Mouse (Mus musculus) embryonic fibroblast, embryonic 13.5 days (primary cell): ENCODE results near the gene Pcgf5. TPM values are rescaled to one million over a fixed set of nuclear protein-coding genes. Genes with fewer than 3 reads are reported as not detected.

Source experiments
- H3K27ac ChIP-seq: 2 replicates; pipeline ENCODE4 v1.5.1; 2012; ENCODE audit warnings: low read length, control low read depth, inconsistent platforms; ENCODE audit not compliant: insufficient read depth
- H3K4me1 ChIP-seq: 2 replicates; pipeline ENCODE4 v1.6.1; 2011; ENCODE audit warnings: low read length; ENCODE audit not compliant: control insufficient read depth, insufficient read depth
- H3K4me3 ChIP-seq: 2 replicates; pipeline ENCODE4 v1.5.1; 2011; ENCODE audit warnings: mild to moderate bottlenecking, control low read depth, low read length; ENCODE audit not compliant: insufficient read depth
- CTCF ChIP-seq: IDR thresholded peaks from 2 replicates; pipeline ENCODE4 v1.5.1; 2011; ENCODE audit warnings: mild to moderate bottlenecking, control low read depth, low read length, moderate library complexity, borderline replicate concordance; ENCODE audit not compliant: insufficient read depth
- POLR2A ChIP-seq: IDR thresholded peaks from 2 replicates; pipeline ENCODE4 v1.6.1; 2011; ENCODE audit warnings: low read depth, mild to moderate bottlenecking, control low read depth, low read length, moderate library complexity
- polyA plus RNA-seq: library from polyadenylated mRNA; stranded (reverse); fragments of >200 nt; gene quantifications from 2 replicates; pipeline ENCODE4 v1.2.4, GENCODE M21; 2011; ENCODE audit warnings: low read depth; ENCODE audit not compliant: missing spikeins, insufficient read length

The Pcgf5 gene
- polyA plus RNA-seq, 1 experiment: 12.4 TPM

GRCm38 (mm10) chr19:36471325-36471724 lies 123.2 kb downstream of the Pcgf5 start:
- Histone ChIP-seq H3K27ac (no peak overlapping the region), H3K4me1 (no peaks in the 10 kb centered on the region), H3K4me3 (no peak overlapping the region)
- TF ChIP-seq CTCF: no peak
- TF ChIP-seq POLR2A: no peak

GRCm38 (mm10) chr19:36476596-36476995 lies 128.5 kb downstream of the Pcgf5 start:
- TF ChIP-seq CTCF (no peak), POLR2A (no peak)
- peak overlapping the region; percentile 46 for H3K27ac ChIP-seq
- 0 out of 2 replicates have a peak, but pooled peaks cover 7% of the 10 kb centered on the region for H3K4me1 ChIP-seq
- H3K4me3 ChIP-seq: no peak overlapping the region

GRCm38 (mm10) chr19:36477151-36477550 lies 129.0 kb downstream of the Pcgf5 start:
- TF ChIP-seq POLR2A: no peak
- no peak for TF ChIP-seq CTCF
- H3K4me3 ChIP-seq: no peak overlapping the region
- 0 out of 2 replicates have a peak, but pooled peaks cover 7% of the 10 kb centered on the region for H3K4me1 ChIP-seq
- peak overlapping the region; percentile 78 for H3K27ac ChIP-seq

GRCm38 (mm10) chr19:36477684-36478083 lies 129.6 kb downstream of the Pcgf5 start:
- no peak for TF ChIP-seq CTCF
- no peak for TF ChIP-seq POLR2A
- Histone ChIP-seq H3K27ac (peak overlapping the region; percentile 78), H3K4me3 (no peak overlapping the region), H3K4me1 (0 out of 2 replicates have a peak, but pooled peaks cover 7% of the 10 kb centered on the region)

- H3K4me1 ChIP-seq: peaks cover 8% of the 10 kb centered on the region
- no peak overlapping the region; the same call in 1 of the 2 replicates for H3K27ac ChIP-seq
- TF ChIP-seq POLR2A: no peak
- no peak for TF ChIP-seq CTCF
- H3K4me3 ChIP-seq: no peak overlapping the region
Observed at GRCm38 (mm10) chr19:36490911-36491310, 142.8 kb downstream of the Pcgf5 start.

GRCm38 (mm10) chr19:36495555-36495954 lies 147.4 kb downstream of the Pcgf5 start:
- no peak overlapping the region for H3K4me3 ChIP-seq
- no peak overlapping the region for H3K27ac ChIP-seq
- peaks cover 16% of the 10 kb centered on the region for H3K4me1 ChIP-seq
- TF ChIP-seq POLR2A: no peak
- no peak for TF ChIP-seq CTCF

GRCm38 (mm10) chr19:36496532-36496931 lies 148.4 kb downstream of the Pcgf5 start:
- no peak overlapping the region for H3K4me3 ChIP-seq
- TF ChIP-seq CTCF: no peak
- no peak for TF ChIP-seq POLR2A

GRCm38 (mm10) chr19:36497067-36497466 lies 149.0 kb downstream of the Pcgf5 start:
- TF ChIP-seq CTCF: no peak
- TF ChIP-seq POLR2A: no peak
- Histone ChIP-seq H3K27ac (peak overlapping the region; percentile 45; the same call in 1 of the 2 replicates), H3K4me3 (no peak overlapping the region), H3K4me1 (peaks cover 13% of the 10 kb centered on the region)

More at GRCm38 (mm10) chr19:36496532-36496931, 148.4 kb downstream of the Pcgf5 start:
- H3K27ac ChIP-seq: peak overlapping the region; percentile 45; the same call in 1 of the 2 replicates
- H3K4me1 ChIP-seq: peaks cover 13% of the 10 kb centered on the region

GRCm38 (mm10) chr19:36497744-36498143 lies 149.6 kb downstream of the Pcgf5 start:
- no peak for TF ChIP-seq POLR2A
- TF ChIP-seq CTCF: no peak
- Histone ChIP-seq H3K4me3 (no peak overlapping the region), H3K4me1 (peaks cover 13% of the 10 kb centered on the region), H3K27ac (no peak overlapping the region)

GRCm38 (mm10) chr19:36504716-36505115 lies 156.6 kb downstream of the Pcgf5 start:
- H3K27ac ChIP-seq: no peak overlapping the region
- no peaks in the 10 kb centered on the region for H3K4me1 ChIP-seq
- H3K4me3 ChIP-seq: no peak overlapping the region
- TF ChIP-seq CTCF (no peak), POLR2A (no peak)

Other genes starting within 250 kb of the Pcgf5 start
- gene Ankrd1, start 228.2 kb upstream of the Pcgf5 start, polyA plus RNA-seq: 30.6 and 110 TPM in 2 replicates
- 7.9 and 9.1 TPM in 2 replicates for gene Hectd2, start 206.3 kb downstream of the Pcgf5 start, polyA plus RNA-seq